ENCODE assay signal across 9 mouse cellular contexts in genomic region chr8:95697128-95697527, GRCm38 (mm10). TPM values are rescaled to one million over a fixed set of nuclear protein-coding genes. Genes with fewer than 3 reads are reported as not detected.
DNase-seq lines count a peak whose midpoint lies in the region; ATAC-seq and TF ChIP-seq lines count a peak whose summit lies in the region.
"Had no signal": no experiment of that assay in that cellular context is flagged by ENCODE, and none has a peak within 500 bp of the region (broad histone marks: within the 10 kb centered on the region; RNA-seq: fewer than 3 reads in every experiment).

No protein-coding gene starts in this region.

- no peak overlapping the region for H3K4me3 ChIP-seq in bone marrow, adult 2 months (replicated peaks; ENCODE audit: control insufficient read depth, low read depth, low read length)
- peak overlapping the region; percentile 13; the same call in 1 of the 2 replicates for H3K4me3 ChIP-seq in heart, embryonic 15.5 days
- H3K4me3 ChIP-seq: erythroblast, embryonic 14.5 days had no signal

- no peak overlapping the region for H3K9ac ChIP-seq in heart, embryonic 15.5 days

- peak; percentile 53; the same call in 1 of the 2 replicates for ATAC-seq in erythroid progenitor cell, adult 5-6 weeks (replicated peaks; ENCODE audit: low FRiP score, poor library complexity, severe bottlenecking)
- 0 out of 2 replicates have a peak, but pooled peaks have one; percentile 3 for ATAC-seq in heart, embryonic 15.5 days (replicated peaks; ENCODE audit: insufficient number of reproducible peaks, insufficient read depth, low FRiP score, low read depth)
- 0 out of 2 replicates have a peak, but pooled peaks have one; percentile 30 for ATAC-seq in neutrophil, adult 5-6 weeks (ENCODE audit: extremely low read depth, insufficient number of reproducible peaks, low FRiP score, poor library complexity, severe bottlenecking)

- H3K4me2 ChIP-seq in heart, embryonic 15.5 days = peak overlapping the region; percentile 46

- peak; percentile 84 for TF ChIP-seq CTCF in bone marrow, adult 2 months (IDR thresholded peaks at IDR 0.05; ENCODE audit: control insufficient read depth, insufficient read depth, low read length)

- TF ChIP-seq POLR2A in bone marrow, adult 2 months (IDR thresholded peaks at IDR 0.05; ENCODE audit: borderline replicate concordance, control insufficient read depth, low read depth, low read length) = no peak

- no peaks in the 10 kb centered on the region for H3K36me3 ChIP-seq in heart, embryonic 15.5 days

- peak; percentile 72 for DNase-seq in CD4-positive helper T cell, adult 2 months (ENCODE audit: low read depth, low spot score)
- DNase-seq in kidney, postnatal 25 days = peak; percentile 62 to 87
- peak; percentile 42 to 56 for DNase-seq in lung, adult 18-20 months
- DNase-seq in thymus, adult 18-20 months = peak; percentile 50 to 53

- no peak overlapping the region for H3K27ac ChIP-seq in bone marrow, adult 2 months (ENCODE audit: control insufficient read depth, insufficient read depth, low read depth, low read length, poor library complexity)
- H3K27ac ChIP-seq in heart, embryonic 15.5 days = no peak overlapping the region

- H3K4me1 ChIP-seq in bone marrow, adult 2 months (ENCODE audit: control insufficient read depth, insufficient read depth, low read length) = no peaks in the 10 kb centered on the region
- peaks cover 15% of the 10 kb centered on the region for H3K4me1 ChIP-seq in heart, embryonic 15.5 days (replicated peaks)

- peaks cover 6% of the 10 kb centered on the region; the same call in 1 of the 2 replicates for H3K27me3 ChIP-seq in heart, embryonic 15.5 days

- no peaks in the 10 kb centered on the region for H3K9me3 ChIP-seq in heart, embryonic 15.5 days (replicated peaks)

- WGBS in bone marrow, adult 2 months = 5% methylated on average over 11 of the region's 11 CpGs
- 1% methylated on average over 11 of the region's 11 CpGs for WGBS in heart, embryonic 15.5 days

RNA-seq across cellular contexts. Expression of gene Setd6, which starts 18.6 kb away (rescaled TPM):
- 13.0 and 34.7 TPM in 2 replicates for polyA plus RNA-seq in bone marrow, adult 2 months (2011; ENCODE audit: insufficient read depth, insufficient read length, low replicate concordance, missing spikeins)
- total RNA-seq in erythroid progenitor cell, adult 5-6 weeks (2015; ENCODE audit: low replicate concordance) = 6.8 and 8.8 TPM in 2 replicates
- total RNA-seq in erythroid progenitor cell, adult 5-6 weeks (2017; ENCODE audit: low replicate concordance) = 16.6 and 17.5 TPM in 2 replicates
- polyA plus RNA-seq in heart, embryonic 15.5 days (2015; fragmentation: Nextera tagmentation; extraction: Ambion mirVana) = 12.2 and 17.3 TPM in 2 replicates
- total RNA-seq in neutrophil, adult 5-6 weeks (2017) = 30.5 and 40.3 TPM in 2 replicates

RNA-seq across cellular contexts. Expression of gene Ndrg4, which starts 20.3 kb away (rescaled TPM):
- 1.0 and 3.5 TPM in 2 replicates for polyA plus RNA-seq in bone marrow, adult 2 months (2011; ENCODE audit: insufficient read depth, insufficient read length, low replicate concordance, missing spikeins)
- not detected in 2 replicates for total RNA-seq in erythroid progenitor cell, adult 5-6 weeks (2015; ENCODE audit: low replicate concordance)
- 0.26 TPM in 1 of 2 replicates, not detected in the other for total RNA-seq in erythroid progenitor cell, adult 5-6 weeks (2017; ENCODE audit: low replicate concordance)
- polyA plus RNA-seq in heart, embryonic 15.5 days (2015; fragmentation: Nextera tagmentation; extraction: Ambion mirVana) = 295 and 301 TPM in 2 replicates
- total RNA-seq in neutrophil, adult 5-6 weeks (2017) = not detected in 2 replicates

Comparison
In these comparisons a context has a peak if more than half of its experiments do, and no peak if none do; other contexts are left out.
1. ATAC-seq: peak in every context shown above with its lines; median percentile 53 in erythroid progenitor cell, adult 5-6 weeks; 30 in neutrophil, adult 5-6 weeks; 3 in heart, embryonic 15.5 days.